Mouse (Mus musculus) heart, postnatal 0 days (tissue): ENCODE data around the gene Sh2d1b2.

Experiments used
- CTCF ChIP-seq: IDR thresholded peaks from 2 replicates; pipeline ENCODE4 v1.5.1; 2016; ENCODE audit warnings: antibody characterized with exemption, control low read depth, low read depth
- EP300 ChIP-seq: IDR thresholded peaks from 2 replicates; pipeline ENCODE4 v1.6.1; 2016; ENCODE audit warnings: antibody characterized with exemption, low read depth

GRCm38 (mm10) chr1:170255560-170255910 lies 23.0 kb downstream of the Sh2d1b2 start:
- TF ChIP-seq CTCF = no peak
- TF ChIP-seq EP300 = no peak
